Mouse (Mus musculus): ENCODE measurements around the gene Arid3c.
A peak's percentile ranks its signal among the peaks of the same experiment; 100 is the strongest.
"Not testable (repeated sequence)": the region's sequence is repeated elsewhere in the genome, so short reads cannot be mapped to it uniquely, and the experiment has no call there.

Gene Arid3c

DNA sequence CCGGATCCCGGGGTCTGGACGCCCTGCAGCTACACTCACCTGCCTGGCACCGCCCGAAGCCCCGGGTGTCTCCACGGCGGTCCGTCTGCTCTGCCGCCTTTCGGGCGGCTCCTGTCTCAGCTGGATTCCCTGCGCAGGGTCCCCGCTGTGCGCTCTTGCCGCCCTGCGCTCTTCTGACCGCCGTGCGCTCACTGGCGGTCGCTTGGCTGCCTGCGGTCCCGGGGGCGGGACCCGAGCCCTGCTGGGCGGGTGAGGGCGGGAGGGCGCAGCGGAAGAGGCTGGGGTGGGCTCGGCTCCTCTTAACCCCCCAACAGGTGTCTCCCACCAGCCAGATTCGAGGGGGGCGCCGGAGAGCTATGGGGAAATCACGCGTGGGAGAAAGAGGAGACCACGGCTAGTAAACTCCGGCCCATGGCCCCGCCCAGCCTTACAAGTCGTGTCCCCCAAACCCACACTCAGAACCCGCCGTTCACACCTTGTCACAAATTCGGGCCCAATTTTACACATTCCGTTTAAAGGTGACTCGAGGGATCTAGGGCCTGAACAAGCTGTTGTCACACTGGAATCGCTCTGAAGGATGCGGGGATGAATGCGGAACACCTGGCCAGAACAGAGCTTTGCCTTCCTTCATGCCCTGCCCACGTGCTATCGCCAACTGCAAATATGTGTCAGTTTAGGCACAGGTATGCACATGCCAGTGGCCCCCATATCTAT, at the start of gene Arid3c:
Gene Arid3c (minus strand): TSS at position 91 of the 714 bp plus-strand sequence.
- no peak for DNase-seq

GRCm38 (mm10) chr4:41775840-41776239, 44.9 kb upstream of the Arid3c start:
- DNase-seq, result not testable (repeated sequence)

GRCm38 (mm10) chr4:41774506-41774905, 43.6 kb upstream of the Arid3c start:
- not testable (repeated sequence) for DNase-seq

DNA sequence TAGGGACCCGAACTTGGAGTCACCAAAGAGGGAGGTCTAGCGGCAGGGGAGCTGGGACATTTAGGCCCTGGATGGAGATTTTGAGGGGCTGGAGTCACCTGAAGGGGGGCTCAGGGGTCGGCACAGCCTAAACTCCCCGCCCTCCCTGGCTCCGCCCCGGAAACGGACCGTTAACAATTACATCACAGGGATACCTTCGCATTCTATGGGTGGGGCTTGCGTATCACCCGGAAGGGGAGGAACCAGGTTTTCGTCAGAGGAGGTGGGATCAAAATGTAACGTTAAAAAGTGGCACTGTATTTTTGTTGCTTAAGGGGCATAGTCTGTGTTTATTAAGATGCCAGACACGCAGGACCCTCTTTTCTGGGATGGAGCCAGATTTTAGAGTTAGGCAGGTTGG, 43.1 kb upstream of the Arid3c start, which contains the start of gene Ccl27a:
Gene Ccl27a (minus strand): TSS at position 246 of the 400 bp plus-strand sequence.
- peak; percentile 86 for DNase-seq

GRCm38 (mm10) chr4:41773502-41773901, 42.6 kb upstream of the Arid3c start:
- peak; percentile 71 for DNase-seq

DNA sequence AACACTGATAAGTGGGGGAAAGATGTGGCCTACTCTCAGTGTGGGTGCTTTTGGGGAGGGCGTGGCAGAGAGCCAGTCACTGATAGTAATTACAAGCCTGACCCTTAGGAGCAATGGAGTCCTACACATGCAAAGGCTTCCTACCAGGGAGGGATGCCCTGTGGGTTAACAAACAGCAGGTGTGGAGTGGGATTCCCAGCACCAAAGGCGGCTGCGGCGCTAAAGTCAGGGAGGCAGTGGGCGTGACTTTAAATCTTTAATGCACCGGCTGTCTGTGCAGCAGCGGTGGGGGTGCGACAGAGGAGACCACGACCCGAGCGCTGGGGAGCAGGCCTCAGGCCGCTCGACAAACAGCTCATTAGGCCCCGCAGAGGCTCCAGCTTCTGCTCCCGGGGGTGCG, 42.0 kb upstream of the Arid3c start:
- DNase-seq, result peak; percentile 43

DNA sequence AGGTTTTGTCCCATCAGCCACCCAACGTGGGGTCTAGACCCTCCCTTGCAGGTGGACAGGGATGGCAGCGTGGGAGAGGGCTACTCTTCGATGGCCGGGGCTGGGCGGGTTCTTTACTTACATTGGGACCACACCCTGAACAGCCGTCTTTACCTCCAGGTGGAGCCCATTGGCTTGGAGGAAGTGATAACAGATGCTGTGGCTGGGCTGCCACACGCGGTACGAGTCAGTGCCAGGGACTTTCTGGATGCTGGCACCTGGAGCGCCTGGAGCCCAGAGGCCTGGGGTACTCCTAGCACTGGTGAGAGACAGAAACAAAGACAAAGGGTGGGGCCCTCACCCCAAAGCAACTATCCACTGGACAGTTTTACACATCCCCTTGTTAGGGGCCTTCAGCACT, 36.4 kb upstream of the Arid3c start:
- DNase-seq, result not testable (repeated sequence)

- DNase-seq, result not testable (repeated sequence)
These were observed 32.2 kb upstream of the Arid3c start for GRCm38 (mm10) chr4:41763176-41763575.

GRCm38 (mm10) chr4:41762688-41763114, 31.8 kb upstream of the Arid3c start:
- DNase-seq, result peak; percentile 40

DNA sequence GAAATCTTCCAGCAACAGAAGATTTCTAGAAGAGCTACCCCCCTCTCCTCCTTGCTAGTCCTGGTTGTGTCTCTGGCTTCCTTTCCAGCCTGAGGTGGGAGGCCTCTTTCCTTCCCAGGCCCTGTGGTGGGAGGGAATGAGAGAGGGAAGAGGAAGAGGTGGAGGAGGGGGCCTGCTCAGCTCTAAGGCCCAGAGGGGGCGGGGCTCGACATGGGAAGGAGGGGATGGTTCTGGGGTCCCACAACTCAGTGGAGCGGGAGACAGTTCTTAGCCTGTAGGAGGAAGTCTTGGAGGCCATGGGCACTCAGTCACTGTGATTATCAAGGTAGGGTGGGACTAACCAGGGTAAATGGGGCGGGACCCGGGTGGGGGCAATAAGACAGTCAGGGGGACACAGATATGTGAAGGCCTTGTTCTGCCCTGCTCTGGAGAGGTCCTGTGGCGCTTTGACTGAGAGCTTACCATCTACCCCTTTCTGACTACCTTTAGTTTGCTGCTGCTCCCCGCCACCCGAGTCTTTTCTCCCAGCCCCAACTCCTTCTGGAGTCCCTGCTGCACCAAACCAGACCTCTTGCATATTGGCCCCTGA, 31.3 kb upstream of the Arid3c start:
- peak; percentile 28 for DNase-seq

GRCm38 (mm10) chr4:41761680-41762079, 30.7 kb upstream of the Arid3c start:
- DNase-seq, result no peak

DNA sequence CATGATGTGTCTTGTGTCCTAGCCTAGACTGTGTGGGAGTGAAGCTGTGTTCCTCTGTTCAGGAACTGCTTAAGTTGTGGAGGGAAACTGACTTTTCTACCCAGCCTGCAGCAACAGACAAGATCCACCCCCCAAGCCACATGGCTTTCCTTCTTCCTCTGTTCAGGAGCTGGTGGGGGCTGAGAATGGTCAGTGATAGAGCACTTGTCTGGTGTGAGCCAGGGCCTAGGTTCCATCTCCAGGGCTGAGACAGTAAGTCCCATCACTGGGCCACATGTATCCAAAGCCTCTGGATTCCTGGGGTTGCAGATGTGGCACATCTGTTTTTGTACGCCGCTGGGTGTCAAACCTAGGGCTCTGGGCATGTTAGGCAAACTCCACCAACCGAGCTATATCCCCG, 30.0 kb upstream of the Arid3c start:
- no peak for DNase-seq

DNA sequence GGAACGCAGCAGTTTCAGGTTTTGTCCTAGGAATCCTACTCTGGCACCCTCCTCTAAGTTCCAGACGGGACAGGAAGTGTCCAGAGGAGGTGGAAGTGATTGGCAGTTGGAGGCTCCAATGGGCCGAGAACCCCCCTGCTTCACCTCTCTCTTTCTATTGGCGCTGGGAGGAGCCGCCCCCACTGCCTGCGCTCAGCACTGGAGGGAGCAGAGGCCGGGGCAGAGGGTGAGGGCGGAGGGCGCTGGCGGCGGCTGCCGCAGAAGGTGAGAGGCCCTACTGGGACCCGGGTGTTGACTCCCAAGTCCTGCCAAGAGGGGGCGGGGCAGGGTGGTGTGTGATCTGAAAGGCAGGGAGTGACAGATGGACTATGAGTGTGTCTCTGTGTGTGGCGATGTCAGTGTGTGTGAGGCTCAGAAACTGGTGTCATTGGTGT, 29.4 kb upstream of the Arid3c start:
- peak; percentile 92 for DNase-seq

- no peak for DNase-seq
These were observed 28.8 kb upstream of the Arid3c start for GRCm38 (mm10) chr4:41759656-41760287.

- DNase-seq, result peak; percentile 32
These were observed 28.3 kb upstream of the Arid3c start for GRCm38 (mm10) chr4:41759206-41759605.

DNA sequence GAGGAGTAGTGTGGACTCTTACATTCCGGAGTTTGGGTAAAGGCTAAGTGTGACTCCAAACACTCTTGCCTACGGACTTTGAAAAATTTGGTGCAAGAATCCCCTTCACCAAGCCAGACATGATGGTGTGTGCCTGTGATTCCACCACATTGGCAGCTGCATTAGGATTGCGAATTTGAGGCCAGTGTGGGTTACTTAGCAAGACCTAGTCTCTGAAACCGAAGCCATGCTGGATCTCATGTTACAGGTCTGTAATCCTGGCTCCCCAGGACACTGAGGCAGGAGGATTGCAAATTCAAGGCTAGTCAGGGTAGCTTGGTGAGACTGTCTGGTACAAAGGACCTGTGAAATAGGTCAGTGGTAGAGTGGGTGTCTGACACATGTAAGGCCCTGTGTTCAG, 27.8 kb upstream of the Arid3c start:
- DNase-seq, result peak; percentile 18

- DNase-seq, result peak; percentile 18
These were observed 27.1 kb upstream of the Arid3c start for GRCm38 (mm10) chr4:41758021-41758420.

- DNase-seq, result peak; percentile 28
These were observed 26.4 kb upstream of the Arid3c start for GRCm38 (mm10) chr4:41757321-41757720.

GRCm38 (mm10) chr4:41756440-41756839, 25.5 kb upstream of the Arid3c start:
- no peak for DNase-seq

GRCm38 (mm10) chr4:41755338-41756305, 24.7 kb upstream of the Arid3c start, which contains the start of gene Sigmar1:
Gene Sigmar1, minus strand, starts transcription at chr4:41756157.
- peak; percentile 92 for DNase-seq

GRCm38 (mm10) chr4:41754797-41755337, 23.9 kb upstream of the Arid3c start, which contains the start of gene Galt:
Gene Galt, plus strand, starts transcription at chr4:41755228.
- DNase-seq, result no peak

DNA sequence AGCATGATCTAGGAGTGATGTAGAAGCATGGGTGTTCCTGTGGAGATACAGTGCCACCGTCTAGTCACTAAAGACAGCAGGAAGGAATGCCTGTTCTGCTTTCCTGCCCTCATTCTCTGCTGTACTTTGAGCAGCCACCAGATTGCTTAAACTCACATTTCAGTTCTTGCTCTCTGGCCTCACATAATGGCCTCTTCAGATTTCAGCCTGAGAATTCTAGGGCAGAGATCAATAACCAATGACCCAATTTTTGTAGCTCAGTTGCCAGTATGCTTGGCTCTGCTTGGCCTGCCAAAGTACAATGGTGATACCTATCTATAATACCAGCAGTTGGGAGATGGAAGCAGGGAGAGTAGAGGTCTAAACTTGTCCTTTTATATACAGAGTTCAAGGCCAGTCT, 14.1 kb upstream of the Arid3c start:
- no peak for DNase-seq
